Mouse (Mus musculus) mouse embryonic stem cell (cell line): ENCODE results near the gene Pigz.

Experiments used
- in situ Hi-C, 2 experiments: fragments of 300-500 bp; cut with MboI; formaldehyde crosslinking; loops; 1 replicate in 1 of 2; 3 replicates in 1 of 2; pipeline ENCODE4 v1.14.3; 2019 to 2020; ENCODE audit warnings: low sequenced_read_pairs in 2 of 2, low pct_unique_long_range_greater_than_20kb in 1 of 2, mixed read lengths in 1 of 2; ENCODE audit not compliant: unreplicated experiment in 1 of 2

Pigz gene

DNA sequence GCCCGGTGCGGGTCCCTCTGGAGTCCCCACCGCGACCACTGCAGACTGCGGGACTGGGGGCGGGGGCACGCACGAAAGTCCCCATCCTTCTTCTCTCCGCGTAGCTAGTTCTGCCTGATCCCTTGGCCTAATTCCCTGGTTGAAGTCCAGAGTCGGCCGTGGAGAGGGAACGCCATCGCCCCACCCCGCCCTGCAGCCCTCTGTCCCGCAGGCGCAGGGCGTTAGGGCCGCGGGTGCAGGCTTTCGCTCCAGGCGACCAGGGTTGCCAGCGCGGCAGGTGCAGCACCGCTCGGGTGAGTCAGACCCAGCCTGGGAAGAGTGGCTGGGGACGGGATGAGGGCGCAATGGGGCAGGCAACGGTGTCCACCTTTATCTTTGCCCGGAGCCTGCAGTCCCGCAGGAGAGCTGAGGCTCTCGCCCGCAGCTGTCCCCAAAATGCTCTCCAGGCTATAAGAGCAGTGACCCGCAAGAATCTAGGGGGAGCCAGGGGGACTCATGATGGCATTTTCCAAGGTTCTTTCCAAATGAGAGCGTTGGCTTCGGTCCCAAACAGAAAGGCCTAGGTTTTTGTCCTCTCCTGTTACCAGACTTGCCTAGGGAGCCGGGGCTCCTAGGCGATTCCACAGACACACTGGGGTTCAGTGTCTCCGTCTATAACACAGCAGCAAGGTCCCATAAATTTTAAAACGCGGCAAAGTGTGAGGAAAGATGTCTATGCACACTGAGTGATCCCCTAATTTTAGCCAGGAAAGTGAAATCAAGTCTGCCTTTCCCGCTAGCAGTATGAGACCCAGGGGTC lies at the start of gene Pigz:
Gene Pigz, plus strand, starts transcription at position 101 of the 799 bp plus-strand sequence.
- in situ Hi-C loops = no loop called here

DNA sequence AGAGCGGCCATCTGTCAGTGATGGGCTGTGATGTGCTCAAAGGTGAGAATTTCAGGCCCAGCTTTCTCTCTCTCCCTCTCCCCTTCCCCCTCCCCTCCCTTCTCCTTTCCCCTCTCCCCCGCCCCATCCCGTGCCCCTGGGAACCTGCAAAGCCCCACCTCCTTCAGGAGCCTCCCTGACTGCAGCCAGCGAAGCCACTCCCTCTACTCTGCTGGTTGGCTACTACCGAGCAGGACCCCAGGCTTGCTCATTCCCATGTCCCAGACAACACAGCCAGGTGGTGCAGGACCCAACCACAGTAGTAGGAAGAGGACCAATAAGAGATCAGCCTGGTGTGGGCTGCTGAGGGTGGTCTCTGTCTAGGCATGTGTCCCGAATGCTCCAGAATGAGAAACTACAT lies 49.7 kb upstream of the Pigz start:
- in situ Hi-C loops = no loop called here

DNA sequence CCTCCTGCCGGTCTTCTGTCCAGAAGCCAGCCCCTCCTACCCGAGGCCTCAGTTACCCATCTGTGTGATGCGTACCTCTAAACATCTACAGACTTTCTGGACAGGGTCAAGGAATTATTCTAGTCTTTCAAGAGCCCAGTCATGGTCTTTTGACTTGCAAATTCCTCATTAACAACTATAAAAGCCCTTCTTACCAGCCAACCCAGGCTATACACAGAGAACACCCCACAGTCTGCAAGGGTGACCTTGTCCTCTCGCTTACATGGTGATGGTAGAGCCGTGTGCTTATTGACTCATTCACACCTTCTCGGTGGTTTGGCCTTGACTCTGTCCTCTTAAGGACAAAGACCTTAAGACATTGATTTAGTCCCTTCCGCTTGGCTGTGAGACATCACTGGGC lies 42.7 kb upstream of the Pigz start:
- in situ Hi-C loops = no loop called here

DNA sequence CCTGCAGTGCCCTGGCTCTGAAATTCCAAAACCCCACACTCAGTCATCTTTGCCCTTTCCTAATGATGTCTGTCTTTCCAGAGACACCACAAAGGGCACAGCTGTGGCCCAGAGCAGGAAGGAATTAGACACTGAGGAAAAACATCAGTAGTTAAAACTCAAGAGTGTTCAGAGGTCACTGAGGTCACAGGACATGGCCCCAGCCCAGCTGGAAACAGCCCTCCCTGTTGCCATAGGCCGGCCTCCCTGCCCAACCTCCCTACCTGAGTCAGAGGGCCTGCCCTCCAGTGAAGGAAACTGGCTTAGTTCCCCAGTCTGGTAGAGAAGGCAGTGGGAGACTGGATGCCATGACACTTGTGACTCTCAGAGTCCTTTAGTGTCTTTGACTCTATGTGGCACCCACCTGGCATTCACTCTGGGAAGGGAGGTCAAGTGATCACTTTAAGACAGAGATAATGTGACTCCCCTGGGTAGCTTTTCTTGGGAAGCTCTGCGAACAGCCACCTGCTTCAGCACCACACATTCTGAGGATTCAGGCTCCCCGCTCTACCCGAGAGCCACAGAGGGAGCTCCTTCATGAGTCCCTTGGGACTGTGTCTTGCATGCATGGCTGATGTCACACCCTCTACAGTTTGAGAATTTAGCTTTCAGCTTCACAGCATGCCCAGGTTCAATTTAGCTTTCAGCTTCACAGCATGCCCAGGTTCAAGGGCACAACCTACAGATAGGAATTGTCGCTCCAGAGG lies 40.1 kb upstream of the Pigz start:
- in situ Hi-C loops = no loop called here

DNA sequence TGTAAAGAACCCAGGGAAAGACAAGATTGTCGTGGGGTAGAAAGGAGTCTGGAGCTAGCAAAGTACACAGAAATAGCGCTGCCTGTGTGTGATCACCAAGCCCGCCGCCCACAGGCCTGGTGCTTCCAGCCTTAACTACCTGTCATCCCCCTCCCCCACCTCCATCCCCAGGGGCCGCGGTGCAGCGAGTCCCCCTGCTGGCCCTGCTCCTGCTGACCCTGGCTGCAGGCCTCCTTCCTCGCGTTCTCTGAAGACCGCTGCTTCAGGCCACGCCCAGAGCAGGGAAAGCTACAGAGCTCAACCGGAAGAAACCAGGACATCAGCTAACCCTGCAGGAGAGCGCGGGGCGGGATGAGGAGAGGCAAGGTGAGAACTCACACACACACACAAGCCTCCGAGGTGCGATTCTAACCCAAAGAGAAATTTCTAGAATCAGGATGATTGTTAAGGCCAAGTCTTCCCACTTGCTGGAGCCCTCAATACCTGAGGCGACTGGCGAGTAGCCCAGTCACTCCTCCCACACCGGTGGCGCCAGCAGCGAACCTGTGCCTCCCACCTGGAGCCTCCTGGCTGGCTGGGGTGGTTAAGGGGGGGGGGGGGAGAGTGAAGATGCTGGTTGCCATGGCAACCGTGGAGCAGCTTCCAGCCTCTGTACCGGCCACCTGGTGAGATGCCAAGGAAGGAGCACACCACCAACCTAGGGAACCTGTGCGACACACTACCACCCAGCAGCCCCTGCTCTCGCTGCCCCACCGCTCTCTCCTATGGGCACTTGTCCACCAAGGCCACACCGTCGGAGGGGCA lies 36.5 kb upstream of the Pigz start:
- in situ Hi-C loops = no loop called here

DNA sequence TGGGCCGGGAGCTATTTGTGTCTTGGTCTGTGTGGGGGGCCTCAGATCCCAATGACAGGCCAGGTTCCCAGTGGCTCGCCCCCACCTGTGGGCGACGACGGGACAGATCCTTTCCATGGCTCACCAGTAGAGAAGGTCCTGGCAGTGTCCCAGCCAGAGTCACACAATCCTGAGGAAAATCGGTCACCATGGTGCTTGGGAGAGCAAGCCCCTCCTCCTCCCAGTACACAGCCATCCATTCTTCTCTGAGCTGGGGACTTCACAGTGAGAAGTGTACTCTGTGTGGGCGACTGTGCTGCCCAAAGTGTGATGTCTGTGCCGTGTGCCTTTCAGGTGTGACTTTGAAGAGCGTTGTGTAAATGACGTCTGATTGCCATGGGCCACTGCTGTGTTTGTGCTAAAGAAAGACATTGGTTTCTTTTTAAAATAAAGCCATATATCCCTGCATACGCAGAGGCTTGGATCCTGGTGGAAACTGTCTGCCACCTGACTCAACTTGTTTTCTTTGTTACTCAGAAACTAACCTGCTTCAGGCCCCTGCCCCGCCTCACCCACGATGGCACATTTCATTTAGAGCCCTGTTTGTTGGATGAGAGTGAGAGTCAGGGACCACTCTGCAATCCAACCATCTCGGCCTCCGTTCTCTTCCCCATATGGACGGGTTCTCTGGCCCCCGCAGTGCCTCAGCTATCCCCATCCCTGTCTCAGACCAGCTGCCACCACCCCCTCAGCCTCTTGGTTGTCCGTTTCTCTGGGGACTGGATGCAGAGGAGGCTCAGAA lies 34.9 kb upstream of the Pigz start:
- in situ Hi-C loops = no loop called here

DNA sequence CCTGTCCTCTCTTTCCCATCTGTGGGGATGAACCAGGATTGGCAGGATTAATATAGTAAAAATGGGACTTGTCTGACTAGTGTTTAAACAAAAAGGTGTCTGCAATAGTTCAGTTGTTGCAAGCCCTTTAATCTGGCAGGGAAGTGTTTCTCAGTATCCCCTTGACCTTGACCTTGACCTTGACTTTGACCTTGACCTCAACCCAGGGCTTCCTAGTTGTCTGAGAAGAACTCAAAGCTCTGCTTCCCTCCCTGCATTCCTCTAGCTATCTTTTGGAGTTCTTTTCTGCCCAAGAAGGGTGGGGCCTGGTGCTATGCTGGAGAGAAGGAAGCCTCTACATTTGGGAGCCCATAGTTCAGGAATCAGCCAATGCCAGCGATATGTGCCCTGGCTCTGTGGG lies 31.8 kb upstream of the Pigz start:
- in situ Hi-C loops = loop anchor here in 1 of 2 experiments (25.0 kb wide), 1 partner anchor 440 kb away; no protein-coding TSS in a partner anchor

DNA sequence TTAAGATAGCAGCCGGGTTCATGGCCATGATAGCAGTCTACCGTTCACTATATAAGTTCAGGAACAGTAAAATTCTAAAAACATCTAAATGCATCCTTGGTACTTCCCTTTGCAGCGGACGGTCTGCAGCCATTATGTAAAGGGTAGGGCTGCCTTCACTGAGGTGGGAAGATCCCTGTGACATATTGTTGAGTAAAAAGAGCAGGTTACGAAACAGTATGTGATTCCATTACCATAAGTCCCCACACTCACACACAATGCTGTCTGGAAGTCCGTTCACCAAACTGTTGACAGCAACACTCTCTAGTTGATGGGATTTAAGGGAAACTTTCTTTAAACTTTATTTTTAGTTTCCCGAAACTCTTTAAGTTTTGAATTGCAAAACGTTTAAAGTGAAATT lies 30.4 kb upstream of the Pigz start:
- in situ Hi-C loops = loop anchor here in 1 of 2 experiments (25.0 kb wide), 1 partner anchor 441 kb away; no protein-coding TSS in a partner anchor

DNA sequence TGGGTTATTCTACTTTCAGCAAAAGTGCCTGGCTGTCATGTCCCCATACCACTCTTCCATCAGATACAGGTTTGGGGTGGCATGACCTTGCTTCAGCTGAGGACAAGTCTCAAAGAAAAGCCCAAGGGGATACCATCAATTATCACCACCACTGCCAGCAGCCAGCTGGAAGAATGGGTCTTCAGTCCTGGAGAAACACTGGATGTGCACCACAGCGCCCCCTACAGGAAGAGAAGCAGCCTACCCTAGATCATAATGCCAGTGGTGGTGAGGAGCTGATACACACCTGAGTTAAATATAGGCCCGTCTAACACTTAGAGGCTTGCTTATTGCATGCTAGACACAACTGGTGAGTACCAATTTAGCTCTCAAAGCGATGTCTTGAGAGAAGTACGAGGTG lies 28.3 kb upstream of the Pigz start:
- in situ Hi-C loops = loop anchor here in 1 of 2 experiments (25.0 kb wide), 1 partner anchor 443 kb away; no protein-coding TSS in a partner anchor

DNA sequence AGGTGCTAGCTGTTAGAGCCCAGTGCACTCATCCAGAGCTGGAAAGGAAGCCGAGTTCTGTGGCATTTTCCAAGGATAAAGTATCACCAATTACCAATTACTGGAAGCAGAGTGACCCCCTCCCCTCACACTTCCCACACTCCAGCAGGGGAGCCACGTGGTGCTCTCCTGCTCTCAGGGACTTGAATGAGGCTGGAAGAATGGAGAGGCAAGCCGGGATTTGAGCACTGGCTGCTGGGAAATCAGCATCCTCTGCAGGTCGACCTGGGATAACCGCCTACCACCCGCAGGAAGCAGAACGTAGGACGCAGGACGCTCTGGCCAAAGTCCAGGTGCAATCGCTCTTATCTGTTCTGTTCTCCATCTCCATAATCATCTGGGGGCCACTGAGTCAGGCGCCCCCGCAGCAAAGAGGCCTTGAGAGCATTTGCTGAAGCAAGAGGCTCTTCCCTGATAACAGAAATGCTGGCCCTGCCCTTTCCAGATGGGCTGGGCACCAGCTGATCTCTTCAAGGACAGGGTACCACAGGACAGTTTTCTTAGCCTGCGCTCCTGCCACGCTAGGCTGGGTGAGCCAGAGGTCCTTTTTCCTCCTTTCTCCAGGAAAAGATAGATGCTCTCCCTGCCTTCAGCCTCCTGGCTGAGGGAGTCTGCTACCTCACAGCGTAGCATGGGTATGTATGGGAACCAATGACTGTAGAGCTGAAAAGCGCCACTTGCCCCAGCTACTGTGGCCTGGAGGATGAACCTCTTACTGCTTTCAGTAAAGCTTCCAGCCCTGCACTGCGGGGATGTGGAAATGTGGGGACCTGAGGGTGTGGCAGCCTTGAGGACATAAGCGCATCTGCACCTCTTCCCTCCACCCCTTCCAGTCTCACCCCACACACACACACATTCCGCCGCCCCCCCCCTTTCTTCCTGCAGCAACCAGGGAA lies 27.5 kb upstream of the Pigz start:
- in situ Hi-C loops = loop anchor here in 1 of 2 experiments (25.0 kb wide), 1 partner anchor 444 kb away; no protein-coding TSS in a partner anchor

DNA sequence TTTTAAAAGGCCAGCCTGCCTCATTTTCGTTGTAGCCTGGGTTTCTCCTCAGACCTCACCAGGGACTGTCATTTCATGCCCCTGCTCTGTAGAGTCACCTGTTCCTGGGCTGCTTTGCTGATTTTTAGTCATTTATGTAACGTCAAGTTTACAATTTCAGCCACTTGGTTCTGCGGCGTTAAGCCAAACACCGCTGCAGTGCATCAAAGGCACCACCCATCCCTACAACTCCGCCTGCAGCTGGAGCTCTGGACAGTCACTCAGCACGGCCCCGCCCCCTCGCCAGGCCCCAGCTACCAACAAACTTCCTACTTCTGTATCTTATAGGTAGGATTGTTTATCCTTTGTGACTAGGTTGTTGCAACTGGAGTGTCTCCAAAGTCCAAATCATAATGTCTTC lies 26.8 kb upstream of the Pigz start:
- in situ Hi-C loops = loop anchor here in 1 of 2 experiments (25.0 kb wide), 1 partner anchor 445 kb away; no protein-coding TSS in a partner anchor

DNA sequence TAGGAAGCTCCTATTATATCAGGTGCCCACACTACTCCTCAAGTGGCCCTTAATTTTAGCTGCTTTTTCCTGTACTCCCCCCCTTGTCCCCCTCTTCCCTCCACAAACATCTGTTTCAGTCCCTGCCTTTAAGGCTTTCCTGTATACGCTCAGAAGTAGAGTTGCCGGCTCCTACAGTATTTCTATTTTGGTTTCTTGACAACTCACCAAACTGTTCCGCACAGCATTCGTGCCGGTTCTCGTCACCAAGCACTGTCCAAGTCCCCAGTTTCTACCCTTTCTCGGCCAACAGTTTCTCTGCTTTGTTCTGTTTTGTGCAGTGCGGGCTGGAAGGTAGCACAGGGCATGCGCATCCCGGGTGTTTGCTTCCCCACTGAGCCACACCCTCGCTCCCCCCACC lies 24.7 kb upstream of the Pigz start:
- in situ Hi-C loops = loop anchor here in 1 of 2 experiments (25.0 kb wide), 1 partner anchor 447 kb away; no protein-coding TSS in a partner anchor

DNA sequence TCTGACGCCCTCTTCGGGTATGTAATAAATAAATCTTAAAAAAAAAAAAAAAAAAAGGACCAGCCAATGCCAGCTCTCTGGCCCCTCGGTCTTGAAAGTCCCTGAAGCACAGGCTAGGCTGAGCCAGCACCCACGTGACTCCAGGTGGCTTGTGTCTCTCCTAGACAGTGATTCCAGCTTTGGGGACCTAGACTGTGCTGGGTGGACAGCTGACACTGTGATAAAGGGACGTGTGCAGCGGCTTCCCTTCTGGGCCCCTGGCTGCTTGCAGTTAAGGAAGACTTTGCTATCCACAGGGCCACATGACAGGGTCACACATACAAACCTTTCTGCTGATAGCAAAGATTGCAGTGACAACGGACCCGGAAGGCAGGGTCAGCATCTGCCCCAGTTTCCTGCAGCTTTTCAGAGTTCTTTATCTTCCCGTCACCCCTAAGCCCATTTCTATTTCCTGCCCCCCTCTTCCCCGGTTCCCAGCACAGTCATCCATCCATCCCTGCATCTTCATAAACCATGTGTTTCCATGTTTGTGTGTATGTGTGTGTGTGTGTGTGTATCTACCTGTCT lies 23.3 kb upstream of the Pigz start:
- in situ Hi-C loops = loop anchor here in 1 of 2 experiments (25.0 kb wide), 1 partner anchor 448 kb away; no protein-coding TSS in a partner anchor

DNA sequence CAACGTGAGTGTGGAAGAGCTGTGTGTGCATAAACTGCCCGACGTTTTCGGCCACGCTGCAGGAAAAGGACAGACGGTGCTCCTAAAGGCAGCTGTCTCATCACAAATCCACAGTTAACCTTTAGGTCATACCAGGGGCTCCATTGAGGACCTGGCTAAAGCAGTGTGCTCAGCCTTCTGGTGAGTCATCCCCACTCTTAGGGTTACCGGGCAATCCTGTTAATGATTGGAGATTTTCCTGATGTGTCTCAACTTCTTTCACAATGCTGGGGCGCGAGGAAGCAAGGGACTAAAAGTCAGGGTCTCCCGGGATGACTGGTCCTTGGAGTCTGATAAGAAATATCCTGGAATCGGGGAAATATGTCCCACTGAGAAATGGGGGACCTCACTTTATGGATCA lies 15.9 kb upstream of the Pigz start:
- in situ Hi-C loops = loop anchor here (5.0 to 25.0 kb wide), 2 partner anchors 40 to 455 kb away; partner anchors contain the start of gene Meltf (in 1 of the 2)

DNA sequence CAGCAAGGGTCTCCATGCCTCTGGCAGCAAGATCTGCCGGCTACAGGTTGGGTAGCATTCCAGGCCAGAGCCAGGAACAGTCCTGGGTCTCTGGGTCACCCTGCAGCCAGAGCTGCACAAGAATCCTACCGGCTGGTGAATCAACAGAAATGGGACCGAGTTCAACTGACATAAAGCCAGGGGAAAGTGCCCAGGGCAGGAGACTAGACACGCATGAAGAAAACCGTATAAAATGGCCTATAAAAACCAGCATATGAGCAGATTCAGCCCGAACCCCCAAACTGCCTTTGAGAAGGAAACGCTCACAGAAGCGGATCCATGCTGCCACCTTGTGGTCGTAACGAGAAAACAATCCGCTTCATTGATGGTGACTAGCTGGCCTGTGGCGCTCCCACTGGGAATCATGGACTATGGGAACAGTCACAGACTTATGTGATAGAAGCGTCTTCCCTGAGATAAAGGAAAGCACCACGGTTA lies 15.4 kb upstream of the Pigz start:
- in situ Hi-C loops = loop anchor here (5.0 to 25.0 kb wide), 2 partner anchors 41 to 456 kb away; partner anchors contain the start of gene Meltf (in 1 of the 2)

DNA sequence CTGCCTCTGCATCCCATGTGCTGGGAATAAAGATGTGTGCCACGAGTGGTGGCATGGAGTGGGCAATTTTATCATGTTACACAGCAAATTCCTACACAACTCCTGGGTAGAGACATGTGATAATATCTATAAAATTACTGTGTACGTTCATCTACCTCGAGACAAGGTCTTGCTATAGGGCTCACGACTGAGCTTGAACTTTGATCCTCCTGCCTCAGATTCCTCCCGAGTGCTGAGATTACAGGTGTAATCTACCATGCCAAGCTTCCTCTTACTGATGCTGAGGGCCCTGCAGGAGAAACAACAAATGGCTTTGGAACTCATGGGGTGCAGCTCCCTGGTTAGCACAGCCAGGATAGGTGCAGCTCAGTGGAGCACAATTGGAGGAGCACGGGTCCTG lies 9.3 kb upstream of the Pigz start:
- in situ Hi-C loops = loop anchor here (10.0 to 25.0 kb wide), 2 partner anchors 462 to 470 kb away; no protein-coding TSS in a partner anchor
